In the genomic region with DNA sequence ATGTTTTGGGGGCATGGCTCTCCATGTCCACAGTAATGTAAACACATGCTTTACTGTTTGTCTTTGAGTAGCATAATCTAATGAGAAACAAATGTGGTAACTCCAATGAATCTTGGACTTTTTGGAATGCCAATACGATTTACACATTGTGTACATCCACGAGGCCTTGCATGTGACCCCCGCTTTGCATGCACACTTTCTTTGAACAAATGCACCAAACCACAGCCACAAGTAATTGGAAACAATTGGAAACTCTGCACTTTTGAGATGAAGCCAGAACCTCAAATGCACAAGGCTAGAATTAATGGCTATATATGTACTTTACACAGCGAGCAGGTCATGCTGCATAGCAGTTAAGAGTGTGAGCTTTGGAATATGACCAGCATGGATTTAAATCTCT, we compare ENCODE assay signal across 28 mouse cellular contexts.
"Had no signal": no experiment of that assay in that cellular context is flagged by ENCODE, and none has a peak within 500 bp of the region (broad histone marks: within the 10 kb centered on the region; RNA-seq: fewer than 3 reads in every experiment).

No protein-coding gene starts in this region.

- H3K9me3 ChIP-seq: embryonic facial prominence, embryonic 12.5 days; embryonic facial prominence, embryonic 13.5 days; embryonic facial prominence, embryonic 15.5 days; forebrain, embryonic 10.5 days; forebrain, embryonic 12.5 days; forebrain, embryonic 13.5 days; forebrain, embryonic 15.5 days; heart, embryonic 10.5 days had no signal

- H3K9ac ChIP-seq: embryonic facial prominence, embryonic 12.5 days; embryonic facial prominence, embryonic 13.5 days; embryonic facial prominence, embryonic 15.5 days; forebrain, embryonic 12.5 days; forebrain, embryonic 13.5 days; forebrain, embryonic 15.5 days; forebrain, postnatal 0 days had no signal

- H3K4me1 ChIP-seq: embryonic facial prominence, embryonic 12.5 days; embryonic facial prominence, embryonic 13.5 days; embryonic facial prominence, embryonic 15.5 days; forebrain, embryonic 10.5 days; forebrain, embryonic 12.5 days; forebrain, embryonic 13.5 days; forebrain, embryonic 15.5 days; heart, embryonic 10.5 days had no signal

- H3K36me3 ChIP-seq: embryonic facial prominence, embryonic 12.5 days; embryonic facial prominence, embryonic 13.5 days; embryonic facial prominence, embryonic 15.5 days; forebrain, embryonic 10.5 days; forebrain, embryonic 12.5 days; forebrain, embryonic 15.5 days; heart, embryonic 10.5 days had no signal

- H3K4me3 ChIP-seq: embryonic facial prominence, embryonic 12.5 days; embryonic facial prominence, embryonic 13.5 days; embryonic facial prominence, embryonic 15.5 days; erythroblast, embryonic 14.5 days; forebrain, embryonic 10.5 days; forebrain, embryonic 12.5 days; forebrain, embryonic 13.5 days; forebrain, embryonic 15.5 days; gastrocnemius, adult 2 months; heart, adult 2 months; heart, embryonic 10.5 days had no signal

- H3K27ac ChIP-seq: embryonic facial prominence, embryonic 12.5 days; embryonic facial prominence, embryonic 13.5 days; embryonic facial prominence, embryonic 15.5 days; forebrain, embryonic 10.5 days; forebrain, embryonic 12.5 days; forebrain, embryonic 13.5 days; forebrain, embryonic 15.5 days; gastrocnemius, adult 2 months; heart, adult 2 months; heart, embryonic 10.5 days had no signal

- H3K4me2 ChIP-seq: embryonic facial prominence, embryonic 12.5 days; embryonic facial prominence, embryonic 13.5 days; embryonic facial prominence, embryonic 15.5 days; forebrain, embryonic 12.5 days; forebrain, embryonic 13.5 days; forebrain, embryonic 15.5 days had no signal

- ATAC-seq: forebrain, embryonic 13.5 days; forebrain, embryonic 14.5 days; forebrain, embryonic 15.5 days; forebrain, embryonic 16.5 days; forebrain, postnatal 0 days had no signal

- H3K27me3 ChIP-seq: embryonic facial prominence, embryonic 12.5 days; embryonic facial prominence, embryonic 15.5 days; forebrain, embryonic 12.5 days; forebrain, embryonic 13.5 days; forebrain, embryonic 15.5 days had no signal

- DNase-seq: cerebellum, adult 8-10 months; cerebellum, adult 9-10 months; cerebellum, adult 9-11 months; cerebellum, postnatal 10 days; cerebellum, postnatal 14 days; cerebellum, postnatal 25 days; cerebellum, postnatal 36 days; embryo, embryonic 11 days; forebrain, postnatal 0 days; gastrocnemius, adult 2 months; gastrocnemius, postnatal 10 days; gastrocnemius, postnatal 14 days; gastrocnemius, postnatal 25 days; gastrocnemius, postnatal 36 days; heart, adult 11 months; heart, adult 18-20 months; heart, adult 2 months had no signal
